Mouse (Mus musculus): ENCODE results near the gene Gpr143. TPM values are rescaled to one million over a fixed set of nuclear protein-coding genes. Genes with fewer than 3 reads are reported as not detected.
"Not testable (repeated sequence)": the region's sequence is repeated elsewhere in the genome, so short reads cannot be mapped to it uniquely, and the experiment has no call there.

Gene Gpr143
- total and polyA plus RNA-seq, 2 experiments from 2014 or later, result 0.12 TPM; not detected in 1

DNA sequence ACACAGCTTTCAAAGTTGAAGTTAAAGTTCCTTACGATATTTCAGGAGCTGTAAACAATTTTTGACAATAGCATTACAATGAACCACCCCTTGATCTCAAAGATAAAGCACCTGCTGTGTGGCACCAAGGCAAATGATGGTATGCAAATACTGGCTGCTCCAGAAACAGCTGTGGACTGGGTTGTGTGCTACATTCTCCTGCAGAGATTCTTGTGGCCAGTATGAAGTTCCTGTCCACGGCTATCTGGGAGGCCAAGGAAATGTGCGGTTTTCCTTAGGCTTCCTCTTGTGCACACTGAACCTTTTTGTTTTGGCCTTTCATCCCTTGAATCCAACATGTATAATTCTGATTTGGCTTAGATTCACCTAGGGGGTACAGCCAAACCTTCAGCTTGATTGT lies 31.6 kb downstream of the Gpr143 start:
- no peak for ATAC-seq (ENCODE audit: insufficient read depth, low read depth)
- 58% methylated on average over 3 of the region's 3 CpGs for WGBS

DNA sequence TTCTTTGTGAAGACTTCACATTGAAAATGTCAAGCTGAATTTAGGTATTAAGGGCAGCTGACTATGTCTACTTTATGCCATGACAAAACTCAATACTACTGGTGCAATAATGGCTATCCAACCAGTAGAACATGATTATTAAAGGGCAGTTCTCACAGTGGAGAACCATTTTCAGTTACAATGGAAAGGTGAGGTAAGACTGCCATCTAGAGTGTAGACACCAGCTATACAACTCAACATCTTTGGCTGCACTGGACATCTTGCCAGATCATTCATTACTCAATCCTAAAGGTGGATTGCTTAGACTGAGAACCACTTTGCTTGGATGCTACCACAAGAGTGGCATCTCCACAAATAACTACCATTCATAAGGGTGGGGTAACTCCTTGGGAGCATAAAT lies 37.3 kb downstream of the Gpr143 start:
- no peak overlapping the region for H3K4me2 ChIP-seq (ENCODE audit: low read depth, low read length)
- no peaks in the 10 kb centered on the region for H3K9me3 ChIP-seq (replicated peaks; ENCODE audit: control insufficient read depth, low read length)
- DNase-seq (ENCODE audit: low spot score) (peak; percentile 12), ATAC-seq (ENCODE audit: insufficient read depth, low read depth) (no peak)
- no peaks in the 10 kb centered on the region for H3K36me3 ChIP-seq (replicated peaks; ENCODE audit: control insufficient read depth, insufficient read depth, low read length)
- no peaks in the 10 kb centered on the region for H3K27me3 ChIP-seq (ENCODE audit: control insufficient read depth, insufficient read depth, low read length)
- TF ChIP-seq EP300 (IDR thresholded peaks at IDR 0.05; ENCODE audit: low read depth) (no peak), CTCF (IDR thresholded peaks at IDR 0.05; ENCODE audit: low read depth) (peak; percentile 60)
- no peak overlapping the region for H3K4me3 ChIP-seq (ENCODE audit: low read depth, low read length)
- no peak overlapping the region for H3K9ac ChIP-seq (replicated peaks; ENCODE audit: low read depth, low read length)
- no peak overlapping the region for H3K27ac ChIP-seq (ENCODE audit: low read depth)
- no peaks in the 10 kb centered on the region for H3K4me1 ChIP-seq (ENCODE audit: control insufficient read depth, insufficient read depth)

More for the DNA sequence above, 31.6 kb downstream of the Gpr143 start:
- Histone ChIP-seq H3K27me3 (ENCODE audit: control insufficient read depth, insufficient read depth, low read length) (no peaks in the 10 kb centered on the region), H3K9ac (replicated peaks; ENCODE audit: low read depth, low read length) (no peak overlapping the region), H3K27ac (ENCODE audit: low read depth) (no peak overlapping the region), H3K36me3 (replicated peaks; ENCODE audit: control insufficient read depth, insufficient read depth, low read length) (no peaks in the 10 kb centered on the region), H3K4me2 (ENCODE audit: low read depth, low read length) (no peak overlapping the region), H3K4me3 (ENCODE audit: low read depth, low read length) (no peak overlapping the region), H3K9me3 (replicated peaks; ENCODE audit: control insufficient read depth, low read length) (no peaks in the 10 kb centered on the region), H3K4me1 (ENCODE audit: control insufficient read depth, insufficient read depth) (no peaks in the 10 kb centered on the region)
- no peak for DNase-seq (ENCODE audit: low spot score)
- TF ChIP-seq CTCF (IDR thresholded peaks at IDR 0.05; ENCODE audit: low read depth) (no peak), EP300 (IDR thresholded peaks at IDR 0.05; ENCODE audit: low read depth) (no peak)

DNA sequence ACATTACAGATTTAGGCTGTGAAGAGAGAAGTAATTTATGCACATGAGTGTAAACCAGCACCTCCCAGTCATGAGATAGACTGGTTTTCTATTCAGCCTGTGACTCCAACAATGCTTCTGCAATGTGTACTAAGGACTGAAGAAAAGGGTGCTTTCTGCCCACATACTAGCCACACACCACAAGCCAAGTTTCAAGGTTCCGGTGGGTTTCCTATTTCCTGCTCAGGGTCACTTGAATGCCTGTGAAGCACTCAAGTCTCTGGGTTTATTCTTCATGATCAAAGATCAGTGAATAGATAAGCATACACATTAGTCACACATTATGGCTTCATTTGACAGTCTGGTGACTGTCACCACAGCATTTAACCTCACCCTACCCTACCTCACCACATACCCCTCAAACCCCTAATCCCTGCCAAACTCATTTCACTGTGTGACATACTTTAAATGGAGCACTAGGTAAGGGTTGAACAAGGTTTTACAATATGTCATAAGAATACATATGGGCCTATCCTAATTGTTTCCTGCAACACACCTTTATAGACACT lies 49.4 kb downstream of the Gpr143 start:
- not testable (repeated sequence) for ATAC-seq (ENCODE audit: insufficient read depth, low read depth); H3K27me3 ChIP-seq (ENCODE audit: control insufficient read depth, insufficient read depth, low read length); H3K9ac ChIP-seq (replicated peaks; ENCODE audit: low read depth, low read length); H3K4me2 ChIP-seq (ENCODE audit: low read depth, low read length); H3K36me3 ChIP-seq (replicated peaks; ENCODE audit: control insufficient read depth, insufficient read depth, low read length); DNase-seq (ENCODE audit: low spot score); H3K4me1 ChIP-seq (ENCODE audit: control insufficient read depth, insufficient read depth); H3K4me3 ChIP-seq (ENCODE audit: low read depth, low read length); H3K27ac ChIP-seq (ENCODE audit: low read depth); H3K9me3 ChIP-seq (replicated peaks; ENCODE audit: control insufficient read depth, low read length)
- WGBS, result no CpG with 5 or more reads among the region's 1 CpGs

DNA sequence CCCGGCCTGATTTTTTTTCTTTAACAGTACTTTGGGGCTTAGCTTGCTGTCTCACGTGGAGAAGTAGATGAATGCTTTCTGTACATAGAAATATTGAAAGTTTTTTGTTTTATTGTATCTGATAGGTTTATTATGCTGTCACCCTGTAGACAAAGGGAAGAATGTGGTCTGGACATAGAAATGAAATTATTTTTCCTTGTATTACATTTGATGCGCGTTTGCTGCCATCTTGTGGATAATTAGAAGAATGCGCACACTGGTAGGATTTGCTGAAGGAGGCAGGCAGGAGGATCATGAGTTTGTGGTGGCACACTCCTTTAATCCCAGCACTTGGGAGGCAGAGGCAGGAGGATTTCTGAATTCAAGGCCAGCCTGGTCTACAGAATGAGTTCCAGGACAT lies 53.2 kb downstream of the Gpr143 start:
- H3K4me2 ChIP-seq (ENCODE audit: low read depth, low read length); H3K9me3 ChIP-seq (replicated peaks; ENCODE audit: control insufficient read depth, low read length); H3K27ac ChIP-seq (ENCODE audit: low read depth); H3K4me3 ChIP-seq (ENCODE audit: low read depth, low read length); H3K36me3 ChIP-seq (replicated peaks; ENCODE audit: control insufficient read depth, insufficient read depth, low read length); H3K4me1 ChIP-seq (ENCODE audit: control insufficient read depth, insufficient read depth); ATAC-seq (ENCODE audit: insufficient read depth, low read depth); H3K9ac ChIP-seq (replicated peaks; ENCODE audit: low read depth, low read length); H3K27me3 ChIP-seq (ENCODE audit: control insufficient read depth, insufficient read depth, low read length): not testable (repeated sequence)
- DNase-seq (ENCODE audit: low spot score), result peak; percentile 42
- 33% methylated on average over 5 of the region's 5 CpGs for WGBS
- TF ChIP-seq CTCF (IDR thresholded peaks at IDR 0.05; ENCODE audit: low read depth), result peak; percentile 57

DNA sequence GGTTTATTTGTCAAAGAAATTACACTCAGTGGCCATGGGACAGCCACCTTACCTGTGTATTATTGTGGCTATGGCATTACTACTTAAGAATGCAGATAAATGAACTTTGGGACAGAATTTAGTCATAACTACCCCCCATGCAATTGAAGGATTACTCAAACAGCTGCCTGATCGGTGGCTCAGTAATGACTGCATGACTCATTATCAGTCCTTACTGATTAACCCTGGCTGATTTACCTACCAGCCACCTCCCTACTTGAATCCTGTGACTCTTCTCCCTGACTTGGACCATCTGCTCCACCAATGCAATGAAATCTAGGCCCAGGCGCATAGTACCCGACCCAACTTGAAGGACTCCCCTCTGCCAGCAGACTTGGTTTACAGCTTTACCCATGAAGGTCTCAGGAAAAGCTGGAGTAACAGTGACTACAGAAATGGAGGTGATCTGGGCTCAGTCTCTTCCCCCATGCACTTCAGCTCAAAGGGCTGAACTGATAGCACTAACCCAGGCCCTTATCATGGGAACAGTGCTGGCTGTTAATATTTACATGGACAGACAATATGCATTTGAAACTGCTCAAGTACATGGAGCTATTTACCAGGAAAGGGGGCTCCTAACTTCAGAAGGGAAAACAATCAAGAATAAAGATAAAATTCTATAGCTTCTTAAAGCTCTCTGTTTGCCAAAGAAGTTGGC lies 73.5 kb downstream of the Gpr143 start:
- Histone ChIP-seq H3K9ac (replicated peaks; ENCODE audit: low read depth, low read length) (no peak overlapping the region), H3K4me3 (ENCODE audit: low read depth, low read length) (no peak overlapping the region), H3K4me1 (ENCODE audit: control insufficient read depth, insufficient read depth) (no peaks in the 10 kb centered on the region), H3K9me3 (replicated peaks; ENCODE audit: control insufficient read depth, low read length) (peaks cover 6% of the 10 kb centered on the region; the same call in 1 of the 2 replicates), H3K27me3 (ENCODE audit: control insufficient read depth, insufficient read depth, low read length) (no peaks in the 10 kb centered on the region), H3K27ac (ENCODE audit: low read depth) (no peak overlapping the region), H3K4me2 (ENCODE audit: low read depth, low read length) (no peak overlapping the region), H3K36me3 (replicated peaks; ENCODE audit: control insufficient read depth, insufficient read depth, low read length) (no peaks in the 10 kb centered on the region)
- ATAC-seq (ENCODE audit: insufficient read depth, low read depth), result no peak
- DNase-seq (ENCODE audit: low spot score), result no peak
- 65% methylated on average over 3 of the region's 3 CpGs for WGBS
- TF ChIP-seq CTCF (IDR thresholded peaks at IDR 0.05; ENCODE audit: low read depth) (no peak), EP300 (IDR thresholded peaks at IDR 0.05; ENCODE audit: low read depth) (no peak)

Other genes starting within 250 kb of the Gpr143 start
- not detected in 2 replicates for gene Cldn34a, start 218.6 kb upstream of the Gpr143 start, total RNA-seq (2014; rRNA removed; ENCODE audit: low replicate concordance)
- gene Cldn34a, start 218.6 kb upstream of the Gpr143 start, polyA plus RNA-seq (2015; fragmentation: Nextera tagmentation; extraction: Ambion mirVana), result not detected in 2 replicates
- gene Shroom2, start 12.5 kb upstream of the Gpr143 start, total RNA-seq (2014; rRNA removed; ENCODE audit: low replicate concordance), result 13.5 and 17.1 TPM in 2 replicates
- gene Shroom2, start 12.5 kb upstream of the Gpr143 start, polyA plus RNA-seq (2015; fragmentation: Nextera tagmentation; extraction: Ambion mirVana), result 1.5 and 2.0 TPM in 2 replicates
- gene Usp51, start 224.5 kb downstream of the Gpr143 start, total RNA-seq (2014; rRNA removed; ENCODE audit: low replicate concordance), result 0.73 TPM in 1 of 2 replicates, not detected in the other
- gene Usp51, start 224.5 kb downstream of the Gpr143 start, polyA plus RNA-seq (2015; fragmentation: Nextera tagmentation; extraction: Ambion mirVana), result 0.19 and 0.22 TPM in 2 replicates

Measured in heart, postnatal 0 days (tissue).